Mouse (Mus musculus) neutrophil, adult 5-6 weeks (primary cell): ENCODE results near the gene Lck. TPM values are rescaled to one million over a fixed set of nuclear protein-coding genes. Genes with fewer than 3 reads are reported as not detected.
"Not testable (repeated sequence)": the region's sequence is repeated elsewhere in the genome, so short reads cannot be mapped to it uniquely, and the experiment has no call there.

Experiments
- ATAC-seq: fragments of 151-379, 151-347 bp; 2 replicates; pipeline ENCODE4 v1.8.0; 2017; ENCODE audit warnings: mild to moderate bottlenecking, moderate TSS enrichment; ENCODE audit not compliant: insufficient number of reproducible peaks, poor library complexity, low FRiP score, severe bottlenecking; ENCODE audit errors: extremely low read depth
- total RNA-seq: library from RNA; stranded (forward); fragments of 200-1000 nt; gene quantifications from 2 replicates; pipeline ENCODE4 v1.2.3, GENCODE M21; 2017

The Lck gene
- total RNA-seq, 1 experiment from 2014 or later = 54.2 TPM

GRCm38 (mm10) chr4:129558321-129558955, 15.0 kb downstream of the Lck start:
- no peak for ATAC-seq

- ATAC-seq = no peak
Observed at GRCm38 (mm10) chr4:129557256-129557808, 16.1 kb downstream of the Lck start.

- ATAC-seq = peak; percentile 69
Observed at GRCm38 (mm10) chr4:129556532-129557223, 16.8 kb downstream of the Lck start.

GRCm38 (mm10) chr4:129555862-129556531, 17.4 kb downstream of the Lck start:
- ATAC-seq = no peak

- ATAC-seq = peak; percentile 54; the same call in 1 of the 2 replicates
Observed at GRCm38 (mm10) chr4:129555421-129555861, 18.0 kb downstream of the Lck start.

GRCm38 (mm10) chr4:129554512-129554911, 18.9 kb downstream of the Lck start:
- not testable (repeated sequence) for ATAC-seq

GRCm38 (mm10) chr4:129550295-129550694, 23.1 kb downstream of the Lck start:
- ATAC-seq = no peak

GRCm38 (mm10) chr4:129549306-129549705, 24.1 kb downstream of the Lck start:
- ATAC-seq = 0 out of 2 replicates have a peak, but pooled peaks have one; percentile 39

GRCm38 (mm10) chr4:129547631-129548030, 25.8 kb downstream of the Lck start:
- not testable (repeated sequence) for ATAC-seq

GRCm38 (mm10) chr4:129544106-129544505, 29.3 kb downstream of the Lck start:
- no peak for ATAC-seq

GRCm38 (mm10) chr4:129542592-129543141, 30.8 kb downstream of the Lck start, which contains the start of gene Hdac1:
Hdac1 (minus strand) TSS chr4:129542713.
- peak; percentile 92 for ATAC-seq

GRCm38 (mm10) chr4:129541868-129542591, 31.4 kb downstream of the Lck start:
- ATAC-seq = no peak

GRCm38 (mm10) chr4:129540012-129540411, 33.4 kb downstream of the Lck start:
- ATAC-seq = peak; percentile 18; the same call in 1 of the 2 replicates

GRCm38 (mm10) chr4:129528901-129529300, 44.5 kb downstream of the Lck start:
- not testable (repeated sequence) for ATAC-seq

- no peak for ATAC-seq
Observed at GRCm38 (mm10) chr4:129525889-129526288, 47.6 kb downstream of the Lck start.

- ATAC-seq = peak; percentile 88
Observed at GRCm38 (mm10) chr4:129525338-129525737, 48.1 kb downstream of the Lck start.

- ATAC-seq = no peak
Observed at GRCm38 (mm10) chr4:129518519-129518918, 54.9 kb downstream of the Lck start.

- ATAC-seq = no peak
Observed at GRCm38 (mm10) chr4:129516925-129517324, 56.5 kb downstream of the Lck start.
